Mouse (Mus musculus) brain, embryonic 14.5 days (tissue): ENCODE data around the gene Fat2.

ENCODE experiments used
- CTCF ChIP-seq: fragments of 200-500 bp; IDR thresholded peaks from 2 replicates; pipeline ENCODE4 v1.5.1; 2012; ENCODE audit warnings: inconsistent platforms, mild to moderate bottlenecking, moderate library complexity, borderline replicate concordance; ENCODE audit not compliant: insufficient read depth, insufficient read length; ENCODE audit errors: extremely low read depth
- POLR2A ChIP-seq: fragments of 200-500 bp; IDR thresholded peaks from 2 replicates; pipeline ENCODE4 v1.6.1; 2012; ENCODE audit warnings: mild to moderate bottlenecking, inconsistent platforms, borderline replicate concordance; ENCODE audit not compliant: poor library complexity, insufficient read depth, insufficient read length, severe bottlenecking; ENCODE audit errors: extremely low read depth

GRCm38 (mm10) chr11:55365840-55366239 is 29.5 kb upstream of the Fat2 start:
- TF ChIP-seq POLR2A (no peak), CTCF (no peak)
